Mouse (Mus musculus): ENCODE data around the gene Cacfd1. TPM values are rescaled to one million over a fixed set of nuclear protein-coding genes. Genes with fewer than 3 reads are reported as not detected.

Cacfd1 gene
- total RNA-seq, 2 experiments from 2014 or later: 5.5 to 29.2 TPM

- no peak for ATAC-seq (replicated peaks; ENCODE audit: low FRiP score, low TSS enrichment, poor library complexity, severe bottlenecking)
These were observed 57.4 kb downstream of the Cacfd1 start for GRCm38 (mm10) chr2:27067124-27067523.

- no peak for ATAC-seq (replicated peaks; ENCODE audit: low FRiP score, low TSS enrichment, poor library complexity, severe bottlenecking)
These were observed 58.3 kb downstream of the Cacfd1 start for GRCm38 (mm10) chr2:27067996-27068395.

GRCm38 (mm10) chr2:27069646-27070045, 59.9 kb downstream of the Cacfd1 start:
- ATAC-seq (replicated peaks; ENCODE audit: low FRiP score, low TSS enrichment, poor library complexity, severe bottlenecking): no peak

GRCm38 (mm10) chr2:27070247-27070813, 60.6 kb downstream of the Cacfd1 start:
- ATAC-seq (replicated peaks; ENCODE audit: low FRiP score, low TSS enrichment, poor library complexity, severe bottlenecking): no peak

Other genes starting within 250 kb of the Cacfd1 start
- not detected in 2 replicates for gene Abo, start 144.9 kb upstream of the Cacfd1 start, total RNA-seq (2014; fragmentation: Nextera tagmentation)
- gene Abo, start 144.9 kb upstream of the Cacfd1 start, total RNA-seq (2017): not detected in 2 replicates
- 36.2 and 43.7 TPM in 2 replicates for gene Surf6, start 107.0 kb upstream of the Cacfd1 start, total RNA-seq (2014; fragmentation: Nextera tagmentation)
- 51.1 and 74.0 TPM in 2 replicates for gene Surf6, start 107.0 kb upstream of the Cacfd1 start, total RNA-seq (2017)
- gene Med22, start 99.2 kb upstream of the Cacfd1 start, total RNA-seq (2014; fragmentation: Nextera tagmentation): 24.7 and 37.6 TPM in 2 replicates
- gene Med22, start 99.2 kb upstream of the Cacfd1 start, total RNA-seq (2017): 14.4 and 20.2 TPM in 2 replicates
- 2,329 and 2,826 TPM in 2 replicates for gene Rpl7a, start 99.2 kb upstream of the Cacfd1 start, total RNA-seq (2014; fragmentation: Nextera tagmentation)
- gene Rpl7a, start 99.2 kb upstream of the Cacfd1 start, total RNA-seq (2017): 2,192 and 2,459 TPM in 2 replicates
- gene Surf2, start 93.6 kb upstream of the Cacfd1 start, total RNA-seq (2014; fragmentation: Nextera tagmentation): 68.8 and 80.3 TPM in 2 replicates
- 118 and 146 TPM in 2 replicates for gene Surf2, start 93.6 kb upstream of the Cacfd1 start, total RNA-seq (2017)
- gene Surf1, start 93.4 kb upstream of the Cacfd1 start, total RNA-seq (2014; fragmentation: Nextera tagmentation): 50.5 and 58.4 TPM in 2 replicates
- 38.0 and 41.7 TPM in 2 replicates for gene Surf1, start 93.4 kb upstream of the Cacfd1 start, total RNA-seq (2017)
- 59.8 and 76.8 TPM in 2 replicates for gene Surf4, start 76.0 kb upstream of the Cacfd1 start, total RNA-seq (2014; fragmentation: Nextera tagmentation)
- 34.1 and 52.4 TPM in 2 replicates for gene Surf4, start 76.0 kb upstream of the Cacfd1 start, total RNA-seq (2017)
- gene Stkld1, start 75.9 kb upstream of the Cacfd1 start, total RNA-seq (2014; fragmentation: Nextera tagmentation): not detected in 2 replicates
- gene Stkld1, start 75.9 kb upstream of the Cacfd1 start, total RNA-seq (2017): not detected in 2 replicates
- 56.8 and 61.2 TPM in 2 replicates for gene Rexo4, start 45.5 kb upstream of the Cacfd1 start, total RNA-seq (2014; fragmentation: Nextera tagmentation)
- 95.7 and 109 TPM in 2 replicates for gene Rexo4, start 45.5 kb upstream of the Cacfd1 start, total RNA-seq (2017)
- gene Adamts13, start 36.5 kb upstream of the Cacfd1 start, total RNA-seq (2014; fragmentation: Nextera tagmentation): 2.3 TPM in 1 of 2 replicates, not detected in the other
- gene Adamts13, start 36.5 kb upstream of the Cacfd1 start, total RNA-seq (2017): not detected in 2 replicates
- 0.62 TPM in 1 of 2 replicates, not detected in the other for gene Slc2a6, start 18.1 kb downstream of the Cacfd1 start, total RNA-seq (2014; fragmentation: Nextera tagmentation)
- 0.05 and 1.0 TPM in 2 replicates for gene Slc2a6, start 18.1 kb downstream of the Cacfd1 start, total RNA-seq (2017)
- gene Mymk, start 62.3 kb downstream of the Cacfd1 start, total RNA-seq (2014; fragmentation: Nextera tagmentation): not detected in 2 replicates
- gene Mymk, start 62.3 kb downstream of the Cacfd1 start, total RNA-seq (2017): not detected in 2 replicates
- 1.2 TPM in 1 of 2 replicates, not detected in the other for gene Adamtsl2, start 69.5 kb downstream of the Cacfd1 start, total RNA-seq (2014; fragmentation: Nextera tagmentation)
- gene Adamtsl2, start 69.5 kb downstream of the Cacfd1 start, total RNA-seq (2017): not detected in 2 replicates
- not detected in 2 replicates for gene Fam163b, start 132.6 kb downstream of the Cacfd1 start, total RNA-seq (2014; fragmentation: Nextera tagmentation)
- not detected in 2 replicates for gene Fam163b, start 132.6 kb downstream of the Cacfd1 start, total RNA-seq (2017)
- gene Dbh, start 155.3 kb downstream of the Cacfd1 start, total RNA-seq (2014; fragmentation: Nextera tagmentation): not detected in 2 replicates
- not detected in 2 replicates for gene Dbh, start 155.3 kb downstream of the Cacfd1 start, total RNA-seq (2017)
- gene Sardh, start 238.4 kb downstream of the Cacfd1 start, total RNA-seq (2014; fragmentation: Nextera tagmentation): not detected in 2 replicates
- not detected in 2 replicates for gene Sardh, start 238.4 kb downstream of the Cacfd1 start, total RNA-seq (2017)